Mouse (Mus musculus): ENCODE data around the gene Atp6v0a1. TPM values are rescaled to one million over a fixed set of nuclear protein-coding genes. Genes with fewer than 3 reads are reported as not detected.

Atp6v0a1 gene
- polyA plus RNA-seq, 1 experiment from 2014 or later, result 62.1 TPM

GRCm38 (mm10) chr11:101110708-101111107 is 101.5 kb downstream of the Atp6v0a1 start:
- no peak for TF ChIP-seq CTCF (IDR thresholded peaks at IDR 0.05; ENCODE audit: low read depth)
- WGBS, result 35% methylated on average over 5 of the region's 5 CpGs
- H3K27ac ChIP-seq (ENCODE audit: low read depth, low read length), result no peak overlapping the region
- no peaks in the 10 kb centered on the region for H3K9me3 ChIP-seq (ENCODE audit: control insufficient read depth)
- ATAC-seq, result no peak
- peaks cover 2% of the 10 kb centered on the region; the same call in 1 of the 2 replicates for H3K36me3 ChIP-seq (ENCODE audit: control insufficient read depth, insufficient read depth)
- no peaks in the 10 kb centered on the region for H3K27me3 ChIP-seq (replicated peaks; ENCODE audit: control insufficient read depth, insufficient read depth, low read length)
- H3K9ac ChIP-seq (ENCODE audit: low read depth, low read length), result no peak overlapping the region
- H3K4me2 ChIP-seq (replicated peaks; ENCODE audit: low read depth), result no peak overlapping the region
- no peak overlapping the region for H3K4me3 ChIP-seq (ENCODE audit: low read depth, low read length)
- H3K4me1 ChIP-seq (replicated peaks; ENCODE audit: control insufficient read depth, insufficient read depth, low read length), result peaks cover 3% of the 10 kb centered on the region; the same call in 1 of the 2 replicates

GRCm38 (mm10) chr11:101111178-101111577 is 101.9 kb downstream of the Atp6v0a1 start:
- Histone ChIP-seq H3K9me3 (ENCODE audit: control insufficient read depth) (no peaks in the 10 kb centered on the region), H3K4me1 (replicated peaks; ENCODE audit: control insufficient read depth, insufficient read depth, low read length) (peaks cover 3% of the 10 kb centered on the region; the same call in 1 of the 2 replicates), H3K36me3 (ENCODE audit: control insufficient read depth, insufficient read depth) (no peaks in the 10 kb centered on the region; the same call in 1 of the 2 replicates), H3K27ac (ENCODE audit: low read depth, low read length) (no peak overlapping the region), H3K4me2 (replicated peaks; ENCODE audit: low read depth) (no peak overlapping the region), H3K9ac (ENCODE audit: low read depth, low read length) (no peak overlapping the region), H3K4me3 (ENCODE audit: low read depth, low read length) (no peak overlapping the region), H3K27me3 (replicated peaks; ENCODE audit: control insufficient read depth, insufficient read depth, low read length) (no peaks in the 10 kb centered on the region)
- no peak for ATAC-seq
- WGBS, result 88% methylated on average over 4 of the region's 4 CpGs
- no peak for TF ChIP-seq CTCF (IDR thresholded peaks at IDR 0.05; ENCODE audit: low read depth)

GRCm38 (mm10) chr11:101112186-101112585 is 102.9 kb downstream of the Atp6v0a1 start:
- no peak for ATAC-seq
- no peak overlapping the region for H3K4me3 ChIP-seq (ENCODE audit: low read depth, low read length)
- H3K4me2 ChIP-seq (replicated peaks; ENCODE audit: low read depth), result no peak overlapping the region
- no peak overlapping the region for H3K27ac ChIP-seq (ENCODE audit: low read depth, low read length)
- no peaks in the 10 kb centered on the region; the same call in 1 of the 2 replicates for H3K36me3 ChIP-seq (ENCODE audit: control insufficient read depth, insufficient read depth)
- TF ChIP-seq CTCF (IDR thresholded peaks at IDR 0.05; ENCODE audit: low read depth), result no peak
- H3K9ac ChIP-seq (ENCODE audit: low read depth, low read length), result no peak overlapping the region
- WGBS, result 88% methylated on average over 3 of the region's 3 CpGs
- no peaks in the 10 kb centered on the region for H3K27me3 ChIP-seq (replicated peaks; ENCODE audit: control insufficient read depth, insufficient read depth, low read length)
- no peaks in the 10 kb centered on the region for H3K9me3 ChIP-seq (ENCODE audit: control insufficient read depth)
- H3K4me1 ChIP-seq (replicated peaks; ENCODE audit: control insufficient read depth, insufficient read depth, low read length), result peaks cover 3% of the 10 kb centered on the region; the same call in 1 of the 2 replicates

Small RNAs within 50 kb of the gene (microRNA-seq; reads per million reads assigned to microRNA genes)
- gene Mir6928, result 0.82 reads per million

Other genes starting within 250 kb of the Atp6v0a1 start
- gene Kcnh4, start 249.5 kb upstream of the Atp6v0a1 start, polyA plus RNA-seq (2015; fragmentation: Nextera tagmentation; extraction: Ambion mirVana), result 0.04 and 0.12 TPM in 2 replicates
- not detected in 2 replicates for gene Hcrt, start 246.5 kb upstream of the Atp6v0a1 start, polyA plus RNA-seq (2015; fragmentation: Nextera tagmentation; extraction: Ambion mirVana)
- 5.2 and 5.5 TPM in 2 replicates for gene Ghdc, start 238.5 kb upstream of the Atp6v0a1 start, polyA plus RNA-seq (2015; fragmentation: Nextera tagmentation; extraction: Ambion mirVana)
- gene Stat5b, start 158.7 kb upstream of the Atp6v0a1 start, polyA plus RNA-seq (2015; fragmentation: Nextera tagmentation; extraction: Ambion mirVana), result 13.0 and 13.3 TPM in 2 replicates
- 4.8 TPM in 2 replicates for gene Stat5a, start 150.1 kb upstream of the Atp6v0a1 start, polyA plus RNA-seq (2015; fragmentation: Nextera tagmentation; extraction: Ambion mirVana)
- 61.2 and 68.6 TPM in 2 replicates for gene Stat3, start 69.9 kb upstream of the Atp6v0a1 start, polyA plus RNA-seq (2015; fragmentation: Nextera tagmentation; extraction: Ambion mirVana)
- gene Cavin1, start 38.6 kb upstream of the Atp6v0a1 start, polyA plus RNA-seq (2015; fragmentation: Nextera tagmentation; extraction: Ambion mirVana), result 191 and 207 TPM in 2 replicates
- gene Naglu, start 60.6 kb downstream of the Atp6v0a1 start, polyA plus RNA-seq (2015; fragmentation: Nextera tagmentation; extraction: Ambion mirVana), result 25.6 and 25.8 TPM in 2 replicates
- 0.08 TPM in 1 of 2 replicates, not detected in the other for gene Hsd17b1, start 69.0 kb downstream of the Atp6v0a1 start, polyA plus RNA-seq (2015; fragmentation: Nextera tagmentation; extraction: Ambion mirVana)
- gene Coasy, start 73.1 kb downstream of the Atp6v0a1 start, polyA plus RNA-seq (2015; fragmentation: Nextera tagmentation; extraction: Ambion mirVana), result 28.0 TPM in 2 replicates
- 93.3 and 96.4 TPM in 2 replicates for gene Mlx, start 77.8 kb downstream of the Atp6v0a1 start, polyA plus RNA-seq (2015; fragmentation: Nextera tagmentation; extraction: Ambion mirVana)
- 9.1 and 10.5 TPM in 2 replicates for gene Psmc3ip, start 86.0 kb downstream of the Atp6v0a1 start, polyA plus RNA-seq (2015; fragmentation: Nextera tagmentation; extraction: Ambion mirVana)
- 10.3 and 12.3 TPM in 2 replicates for gene Retreg3, start 110.4 kb downstream of the Atp6v0a1 start, polyA plus RNA-seq (2015; fragmentation: Nextera tagmentation; extraction: Ambion mirVana)
- gene Tubg1, start 110.5 kb downstream of the Atp6v0a1 start, polyA plus RNA-seq (2015; fragmentation: Nextera tagmentation; extraction: Ambion mirVana), result 20.0 and 20.6 TPM in 2 replicates
- 2.5 and 2.8 TPM in 2 replicates for gene Tubg2, start 146.5 kb downstream of the Atp6v0a1 start, polyA plus RNA-seq (2015; fragmentation: Nextera tagmentation; extraction: Ambion mirVana)
- gene Cntnap1, start 161.1 kb downstream of the Atp6v0a1 start, polyA plus RNA-seq (2015; fragmentation: Nextera tagmentation; extraction: Ambion mirVana), result 5.2 and 6.0 TPM in 2 replicates
- gene Plekhh3, start 161.9 kb downstream of the Atp6v0a1 start, polyA plus RNA-seq (2015; fragmentation: Nextera tagmentation; extraction: Ambion mirVana), result 7.7 and 7.8 TPM in 2 replicates
- gene Ccr10, start 166.0 kb downstream of the Atp6v0a1 start, polyA plus RNA-seq (2015; fragmentation: Nextera tagmentation; extraction: Ambion mirVana), result 0.13 and 0.22 TPM in 2 replicates
- gene Ezh1, start 217.0 kb downstream of the Atp6v0a1 start, polyA plus RNA-seq (2015; fragmentation: Nextera tagmentation; extraction: Ambion mirVana), result 9.8 and 10.8 TPM in 2 replicates
- gene Ramp2, start 236.6 kb downstream of the Atp6v0a1 start, polyA plus RNA-seq (2015; fragmentation: Nextera tagmentation; extraction: Ambion mirVana), result 67.7 and 74.7 TPM in 2 replicates
- 148 and 157 TPM in 2 replicates for gene Vps25, start 244.3 kb downstream of the Atp6v0a1 start, polyA plus RNA-seq (2015; fragmentation: Nextera tagmentation; extraction: Ambion mirVana)

Measured in intestine, postnatal 0 days (tissue).